Mouse (Mus musculus) left cerebral cortex, adult 18-20 months (tissue): ENCODE measurements at regions not wholly inside any gene's neighbourhood (a gene's known extent, or its start where the extent isn't known, plus 50 kb on each side); places are given as distances from the start of the nearest gene placed in this dataset.

Experiments
- DNase-seq, 2 experiments: peaks; one replicate each; pipeline ENCODE4 v3.0.0; 2021 to 2022; ENCODE audit warnings: low spot score in 2 of 2, mixed read lengths in 1 of 2

DNA sequence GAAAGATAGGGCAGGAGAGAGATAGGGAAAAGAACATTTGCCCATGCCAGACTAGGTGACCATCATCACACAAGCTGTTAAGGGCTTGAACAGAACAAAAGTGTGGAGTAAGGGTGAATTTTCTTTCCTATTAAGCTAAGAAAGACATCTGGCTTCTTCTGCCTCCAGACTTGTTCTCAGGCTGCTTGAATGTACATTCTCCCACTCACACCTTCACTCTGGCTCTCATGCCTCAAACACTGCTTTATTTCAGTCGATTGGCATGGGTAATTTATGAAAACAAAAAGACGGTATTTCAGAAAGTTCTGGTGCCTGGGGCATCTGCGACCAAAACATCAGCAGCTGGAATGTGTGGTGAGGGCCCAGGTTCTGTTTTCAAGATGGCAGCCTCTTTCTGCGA is 79.1 kb downstream of the Ifi44 start:
- peak in 1 of 2 experiments; percentile 31 for DNase-seq

DNA sequence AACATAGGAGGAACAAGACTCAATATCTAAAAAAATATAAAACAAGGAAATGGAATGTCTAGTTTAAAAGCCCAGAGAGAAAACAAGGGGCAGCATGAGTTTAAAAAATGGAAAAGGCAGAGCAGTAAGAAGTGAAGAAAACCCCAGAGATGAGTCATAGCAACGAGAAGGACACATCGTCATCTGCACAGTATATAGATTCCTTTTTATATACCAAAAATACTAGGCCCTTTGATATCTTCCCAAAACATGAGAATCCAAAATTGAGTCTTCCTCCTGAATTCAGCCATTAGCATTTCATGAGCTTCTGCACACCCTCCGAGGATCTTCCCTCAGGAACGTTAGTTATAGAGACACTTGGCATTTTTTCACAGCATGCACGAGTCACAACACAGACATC is 96.5 kb downstream of the Ifi44 start:
- peak in 1 of 2 experiments; percentile 6 for DNase-seq

DNA sequence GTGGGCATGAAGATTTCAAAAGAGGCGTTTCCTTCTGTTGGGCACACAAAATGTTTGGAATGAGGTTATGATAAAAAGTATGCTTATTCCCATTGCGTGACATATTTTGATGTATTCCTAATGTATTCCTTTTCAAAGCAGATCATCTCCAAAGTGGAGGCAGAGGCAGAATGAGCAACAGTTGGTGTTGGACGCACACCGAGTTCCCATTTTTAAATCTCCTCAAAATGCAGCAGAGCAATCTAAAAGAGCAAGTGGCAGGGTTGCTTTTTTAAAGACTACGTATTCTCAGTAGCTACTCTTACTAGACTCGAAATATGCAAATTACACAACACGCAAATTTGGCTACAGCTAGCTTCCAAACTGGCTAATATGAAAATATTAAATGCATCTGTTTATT is 98.2 kb downstream of the Ifi44 start:
- DNase-seq: peak; percentile 23 to 24

DNA sequence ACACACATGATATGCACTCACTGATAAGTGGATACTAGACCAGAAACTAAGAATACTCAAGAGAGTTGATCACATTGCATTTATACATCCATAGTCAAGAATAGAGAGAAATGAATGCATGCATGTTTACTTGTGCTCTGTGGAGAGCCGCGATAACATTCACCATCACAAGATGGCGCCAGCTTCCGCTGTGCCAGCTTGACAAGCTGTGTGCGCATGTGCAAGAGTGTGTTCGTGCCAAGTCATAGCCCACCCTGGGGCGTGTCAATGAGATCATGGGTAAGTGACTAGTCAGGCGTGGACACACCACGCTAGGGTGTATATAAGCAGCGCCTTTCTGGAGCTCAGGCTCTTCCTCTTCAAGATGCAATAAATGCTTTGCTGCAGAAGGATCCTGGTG is 102.1 kb downstream of the Ifi44 start:
- no peak for DNase-seq

DNA sequence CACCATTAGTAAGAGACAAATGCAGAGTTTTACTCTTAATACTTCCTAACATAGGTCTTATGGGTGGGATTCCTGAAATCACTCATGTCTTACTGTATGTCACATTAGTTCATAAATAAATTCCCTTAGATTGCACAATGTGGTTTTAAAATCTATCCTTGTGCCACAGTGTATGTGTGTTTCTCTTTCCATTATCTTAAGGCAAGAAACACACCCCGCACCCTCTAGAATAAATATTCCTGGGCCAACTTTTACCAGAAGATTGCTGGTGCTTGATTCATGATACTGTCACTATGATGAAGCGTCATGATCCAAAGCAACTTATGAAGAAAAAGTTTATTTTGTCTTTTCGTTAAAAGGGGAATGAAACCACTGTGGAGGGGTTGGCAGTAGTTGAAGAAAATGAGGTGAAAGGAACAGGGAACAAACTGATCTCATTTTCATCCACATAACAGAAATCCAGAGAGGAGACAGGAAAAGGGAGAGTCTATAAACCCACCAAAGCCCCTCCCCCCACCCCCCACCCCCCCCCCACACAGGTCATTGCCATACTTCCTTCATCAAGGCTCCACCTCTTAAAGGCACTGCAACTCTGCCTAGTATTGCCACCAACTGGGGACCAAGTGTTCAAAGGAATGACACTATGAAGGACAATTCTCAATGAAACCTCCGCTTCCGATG is 110.2 kb downstream of the Ifi44 start:
- DNase-seq: no peak

DNA sequence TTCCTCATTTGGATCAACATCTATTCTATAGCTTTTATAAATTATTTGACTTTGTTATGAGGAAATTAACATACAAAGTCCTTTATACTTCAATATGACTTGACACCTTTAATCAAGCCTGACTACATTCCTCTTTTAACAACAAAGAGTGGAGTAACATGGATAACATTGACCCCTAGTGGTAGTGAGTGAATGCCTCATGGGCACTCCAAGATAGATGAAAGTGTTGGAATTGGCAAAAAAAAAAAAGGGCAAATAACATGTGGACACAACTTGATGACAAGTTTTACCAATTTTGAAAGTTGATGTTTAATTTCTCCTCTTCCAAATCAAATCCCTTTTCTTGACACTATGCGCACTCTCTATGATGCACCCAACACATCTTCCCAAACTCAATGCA is 111.4 kb downstream of the Ifi44 start:
- DNase-seq: no peak

DNA sequence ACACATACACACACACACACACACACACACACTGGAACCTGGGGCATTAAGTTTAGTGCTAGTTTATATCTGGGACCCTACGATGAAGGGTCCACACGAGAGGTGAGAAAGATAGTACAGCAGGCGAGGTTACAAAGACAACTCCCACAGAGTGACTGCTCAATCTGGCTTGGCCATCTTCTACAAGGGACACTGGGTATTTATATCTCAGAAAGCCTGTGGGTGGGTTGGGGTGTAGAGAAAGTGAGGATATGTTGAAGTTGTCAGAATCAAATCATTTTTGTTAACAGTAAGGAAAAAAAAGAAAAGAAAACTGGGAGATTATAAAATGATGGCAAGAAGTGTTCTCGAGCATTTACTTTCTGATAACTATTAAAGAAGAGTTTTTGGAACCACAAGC is 138.8 kb downstream of the Ifi44 start:
- peak; percentile 3 to 7 for DNase-seq

DNA sequence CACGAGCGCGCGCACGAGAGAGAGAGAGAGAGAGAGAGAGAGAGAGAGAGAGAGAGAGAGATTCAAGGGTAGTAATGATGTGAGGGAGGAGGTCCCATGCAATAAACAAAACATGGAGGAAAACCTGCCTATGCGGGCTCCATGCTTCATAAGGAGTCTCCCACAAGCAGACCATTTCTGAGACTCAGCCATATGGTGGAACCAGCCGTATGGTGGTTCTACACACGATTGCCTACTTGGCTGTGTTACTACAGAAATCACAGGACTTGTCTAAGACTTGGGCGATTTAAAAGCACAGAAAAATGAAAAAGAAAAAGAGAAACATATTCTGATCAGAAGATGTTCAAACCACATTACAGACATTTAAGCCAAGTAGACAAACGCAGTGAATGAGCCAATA is 142.1 kb downstream of the Ifi44 start:
- DNase-seq: no peak

DNA sequence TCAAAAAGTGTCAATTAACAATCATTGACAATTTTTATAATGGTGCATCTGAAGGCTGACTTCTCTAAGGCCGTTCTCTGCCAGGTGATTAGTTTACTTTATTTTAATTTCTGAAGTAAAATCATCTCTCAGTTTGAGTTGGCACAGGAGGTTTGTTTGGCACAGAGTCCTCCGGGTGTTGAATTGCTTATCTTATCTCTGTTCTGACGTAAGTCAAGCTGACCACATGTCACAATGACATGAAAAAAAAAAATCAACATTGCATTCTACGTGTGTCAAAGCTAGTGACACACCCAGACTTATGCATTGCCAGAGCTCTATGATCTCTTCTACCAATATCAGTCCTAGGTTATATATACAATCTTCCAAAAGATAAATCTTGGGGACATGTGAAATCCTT is 146.4 kb downstream of the Ifi44 start:
- no peak for DNase-seq
